Mouse (Mus musculus): ENCODE data around the gene Gm26938. TPM values are rescaled to one million over a fixed set of nuclear protein-coding genes. Genes with fewer than 3 reads are reported as not detected.

The Gm26938 gene
- polyA plus RNA-seq, 1 experiment from 2014 or later = not detected

- no peak for TF ChIP-seq CTCF (IDR thresholded peaks at IDR 0.05; ENCODE audit: low read depth)
- H3K27me3 ChIP-seq (ENCODE audit: insufficient read depth, low read length) = no peaks in the 10 kb centered on the region
- peak overlapping the region; percentile 38; the same call in 1 of the 2 replicates for H3K9ac ChIP-seq (ENCODE audit: low read depth, low read length)
- H3K36me3 ChIP-seq (ENCODE audit: insufficient read depth, low read length) = no peaks in the 10 kb centered on the region
- 38% methylated on average over 3 of the region's 3 CpGs for WGBS
- H3K27ac ChIP-seq = peak overlapping the region; percentile 71
- no peaks in the 10 kb centered on the region for H3K9me3 ChIP-seq (replicated peaks; ENCODE audit: low read length)
- peaks cover 53% of the 10 kb centered on the region for H3K4me1 ChIP-seq (replicated peaks; ENCODE audit: insufficient read depth, low read length)
- H3K4me2 ChIP-seq (ENCODE audit: low read length) = peak overlapping the region; percentile 99
- peak overlapping the region; percentile 81 for H3K4me3 ChIP-seq (replicated peaks; ENCODE audit: low read depth, low read length)
- ATAC-seq (replicated peaks; ENCODE audit: low FRiP score, low read depth) = no peak
- DNase-seq (ENCODE audit: low spot score) = no peak
These were observed 33.3 kb downstream of the Gm26938 start for GRCm38 (mm10) chr5:139792966-139793337.

DNA sequence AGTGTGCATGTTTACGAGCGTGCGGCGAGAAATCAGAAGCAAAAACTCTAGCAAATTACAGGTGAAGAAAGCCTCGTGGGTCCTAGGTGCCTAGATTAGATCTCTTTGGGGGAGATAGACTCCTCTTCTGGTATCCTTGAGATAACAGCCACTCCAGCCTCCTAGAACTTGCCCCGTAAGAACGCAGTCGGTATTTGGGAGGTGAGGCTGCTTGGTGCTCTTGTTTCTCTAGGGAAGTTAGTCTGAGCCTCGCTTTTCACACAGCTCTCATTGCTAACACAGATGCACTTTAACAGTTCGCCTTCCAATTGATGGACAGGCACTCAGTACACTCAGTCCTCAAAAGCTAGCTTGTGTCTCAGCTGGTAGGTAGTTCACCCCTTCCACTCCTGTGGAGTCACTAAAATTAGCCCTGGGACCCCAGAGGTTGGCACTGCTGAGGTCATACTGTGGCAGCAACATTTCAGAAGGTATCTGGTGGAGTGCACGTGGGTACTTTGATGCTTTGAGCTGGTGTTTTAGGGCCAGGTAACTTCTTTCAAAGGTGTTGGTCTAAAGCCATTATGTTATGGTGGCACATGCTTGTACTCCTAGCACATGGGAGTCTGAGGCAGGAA is 33.9 kb downstream of the Gm26938 start:
- Histone ChIP-seq H3K4me1 (replicated peaks; ENCODE audit: insufficient read depth, low read length) (peaks cover 46% of the 10 kb centered on the region), H3K27ac (peak overlapping the region; percentile 71)
- WGBS = 12% methylated on average over 11 of the region's 11 CpGs

DNA sequence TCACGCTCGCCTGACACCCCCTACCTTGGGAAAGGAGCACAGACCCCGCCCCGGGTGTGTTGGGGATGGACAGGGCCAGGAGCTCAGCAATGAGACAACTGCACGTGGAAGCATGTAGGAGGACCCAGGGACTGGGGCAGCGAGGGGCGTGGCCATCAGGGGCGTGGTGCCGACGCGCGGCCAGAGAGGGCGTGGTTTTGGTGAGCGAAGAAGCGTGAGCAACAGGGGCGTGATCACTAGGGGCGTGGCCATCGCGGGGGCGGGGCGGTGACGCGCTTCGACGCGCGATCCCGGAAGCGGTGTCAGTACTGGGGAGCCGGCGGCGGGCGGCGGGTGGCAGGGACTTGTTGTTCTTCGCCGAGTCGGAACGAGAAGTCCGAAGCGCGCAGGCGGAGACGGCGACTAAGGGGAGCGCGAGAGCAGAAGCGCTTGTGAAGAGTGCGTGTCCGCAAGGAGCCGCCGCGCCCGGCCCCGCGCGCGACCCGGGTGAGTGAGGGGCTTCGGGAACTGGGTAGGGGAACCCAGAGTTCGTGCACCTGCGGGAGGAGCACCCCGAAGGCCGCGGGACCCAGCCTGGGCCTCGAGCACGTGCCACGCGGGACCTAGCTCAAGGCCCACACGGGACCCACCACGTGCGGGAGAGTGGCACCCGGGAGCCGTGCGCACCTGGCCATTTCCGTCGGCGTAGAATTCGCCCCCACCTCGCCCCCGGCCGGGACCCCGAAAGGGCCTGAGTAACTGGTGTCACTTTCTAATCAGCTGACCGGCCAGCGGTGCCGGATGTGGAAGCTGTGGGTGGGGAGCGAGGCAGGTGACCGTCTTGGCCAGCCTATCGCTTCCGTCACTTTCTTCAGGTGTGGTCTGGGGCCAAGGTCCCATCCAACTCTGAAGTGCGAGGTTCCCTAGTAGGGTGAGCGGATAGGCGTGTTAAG is 34.7 kb downstream of the Gm26938 start, which contains the start of gene Mafk:
TSS of gene Mafk (plus strand) at position 287 of the 932 bp plus-strand sequence.
- Histone ChIP-seq H3K9me3 (replicated peaks; ENCODE audit: low read length) (no peaks in the 10 kb centered on the region), H3K36me3 (ENCODE audit: insufficient read depth, low read length) (no peaks in the 10 kb centered on the region), H3K9ac (ENCODE audit: low read depth, low read length) (peak within 1 kb of the TSS; percentile 85), H3K27me3 (ENCODE audit: insufficient read depth, low read length) (no peaks in the 10 kb centered on the region), H3K4me1 (replicated peaks; ENCODE audit: insufficient read depth, low read length) (peaks cover 38% of the 10 kb centered on the region), H3K4me3 (replicated peaks; ENCODE audit: low read depth, low read length) (peak within 1 kb of the TSS; percentile 81), H3K27ac (peak within 1 kb of the TSS; percentile 89), H3K4me2 (ENCODE audit: low read length) (peak within 1 kb of the TSS; percentile 99)
- under 1% methylated on average over 88 of the region's 92 CpGs for WGBS
- TF ChIP-seq CTCF (IDR thresholded peaks at IDR 0.05; ENCODE audit: low read depth) = peak; percentile 39; the same call in 1 of the 2 replicates
- peak; percentile 89 for ATAC-seq (replicated peaks; ENCODE audit: low FRiP score, low read depth)
- peak; percentile 96 for DNase-seq (ENCODE audit: low spot score)

More for the DNA sequence above, 33.9 kb downstream of the Gm26938 start:
- no peaks in the 10 kb centered on the region for H3K9me3 ChIP-seq (replicated peaks; ENCODE audit: low read length)
- DNase-seq (ENCODE audit: low spot score) (peak; percentile 22), ATAC-seq (replicated peaks; ENCODE audit: low FRiP score, low read depth) (no peak)
- H3K4me3 ChIP-seq (replicated peaks; ENCODE audit: low read depth, low read length) = peak overlapping the region; percentile 81
- no peaks in the 10 kb centered on the region for H3K27me3 ChIP-seq (ENCODE audit: insufficient read depth, low read length)
- no peak for TF ChIP-seq CTCF (IDR thresholded peaks at IDR 0.05; ENCODE audit: low read depth)
- H3K9ac ChIP-seq (ENCODE audit: low read depth, low read length) = peak overlapping the region; percentile 85
- peak overlapping the region; percentile 99 for H3K4me2 ChIP-seq (ENCODE audit: low read length)
- no peaks in the 10 kb centered on the region for H3K36me3 ChIP-seq (ENCODE audit: insufficient read depth, low read length)

- H3K27me3 ChIP-seq (ENCODE audit: insufficient read depth, low read length) = no peaks in the 10 kb centered on the region
- no peak for ATAC-seq (replicated peaks; ENCODE audit: low FRiP score, low read depth)
- no peak overlapping the region for H3K4me2 ChIP-seq (ENCODE audit: low read length)
These were observed 36.7 kb downstream of the Gm26938 start for GRCm38 (mm10) chr5:139789466-139789865.

DNA sequence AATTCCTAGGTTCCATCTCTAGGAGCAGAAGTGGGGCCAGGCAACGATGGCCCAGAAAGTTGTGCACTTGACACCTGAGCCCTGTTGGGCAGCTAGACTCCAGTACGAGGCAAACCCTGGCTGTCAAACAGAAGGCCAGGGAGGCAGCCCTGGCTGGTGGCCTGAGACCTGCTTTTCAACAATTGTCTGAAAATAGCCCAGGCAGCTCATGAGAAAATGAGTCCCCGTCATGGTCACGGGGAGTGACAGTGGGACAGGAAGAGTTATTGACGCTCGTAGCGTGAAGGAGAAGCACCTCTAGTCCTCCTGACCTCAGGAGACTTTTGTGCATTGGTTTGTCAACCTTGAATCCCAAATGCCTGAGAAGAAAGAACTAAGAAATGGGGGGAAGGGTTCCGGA is 44.8 kb downstream of the Gm26938 start:
- DNase-seq (ENCODE audit: low spot score) = no peak
- Histone ChIP-seq H3K9ac (ENCODE audit: low read depth, low read length) (no peak overlapping the region), H3K27me3 (ENCODE audit: insufficient read depth, low read length) (no peaks in the 10 kb centered on the region)

More at GRCm38 (mm10) chr5:139789466-139789865, 36.7 kb downstream of the Gm26938 start:
- DNase-seq (ENCODE audit: low spot score) = no peak
- H3K9me3 ChIP-seq (replicated peaks; ENCODE audit: low read length) = no peaks in the 10 kb centered on the region
- peaks cover 30% of the 10 kb centered on the region for H3K4me1 ChIP-seq (replicated peaks; ENCODE audit: insufficient read depth, low read length)
- no peak overlapping the region for H3K27ac ChIP-seq
- H3K9ac ChIP-seq (ENCODE audit: low read depth, low read length) = no peak overlapping the region
- no peaks in the 10 kb centered on the region for H3K36me3 ChIP-seq (ENCODE audit: insufficient read depth, low read length)
- TF ChIP-seq CTCF (IDR thresholded peaks at IDR 0.05; ENCODE audit: low read depth) = peak; percentile 21; the same call in 1 of the 2 replicates
- H3K4me3 ChIP-seq (replicated peaks; ENCODE audit: low read depth, low read length) = no peak overlapping the region
- WGBS = 58% methylated on average over 4 of the region's 4 CpGs

DNA sequence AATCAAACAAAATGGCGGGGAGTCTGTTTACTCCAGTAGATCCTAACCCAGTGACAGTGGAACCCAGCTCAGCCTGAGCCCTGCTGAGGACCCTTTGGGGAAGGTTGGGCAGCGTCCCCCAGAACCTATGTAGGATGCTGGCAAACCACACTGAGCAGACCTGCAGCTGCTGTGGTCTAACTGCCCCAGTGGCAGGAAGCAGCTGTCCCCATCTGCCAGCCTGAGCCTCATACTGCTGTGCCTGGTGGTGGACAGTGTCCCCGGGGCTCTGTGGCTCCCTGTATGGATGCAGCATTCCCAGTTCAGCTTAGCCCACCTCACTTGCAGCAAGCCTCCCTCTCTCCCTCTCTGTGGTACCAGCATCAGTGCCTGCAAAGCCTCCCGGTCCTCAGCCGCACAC is 49.2 kb downstream of the Gm26938 start:
- WGBS = 81% methylated on average over 5 of the region's 5 CpGs
- no peaks in the 10 kb centered on the region for H3K9me3 ChIP-seq (replicated peaks; ENCODE audit: low read length)
- peaks cover 9% of the 10 kb centered on the region; the same call in 1 of the 2 replicates for H3K4me1 ChIP-seq (replicated peaks; ENCODE audit: insufficient read depth, low read length)
- H3K27me3 ChIP-seq (ENCODE audit: insufficient read depth, low read length) = no peaks in the 10 kb centered on the region
- no peak overlapping the region for H3K27ac ChIP-seq
- H3K4me2 ChIP-seq (ENCODE audit: low read length) = no peak overlapping the region
- no peak overlapping the region for H3K4me3 ChIP-seq (replicated peaks; ENCODE audit: low read depth, low read length)
- no peak for DNase-seq (ENCODE audit: low spot score)
- no peak for TF ChIP-seq CTCF (IDR thresholded peaks at IDR 0.05; ENCODE audit: low read depth)
- H3K9ac ChIP-seq (ENCODE audit: low read depth, low read length) = no peak overlapping the region
- peaks cover 7% of the 10 kb centered on the region; the same call in 1 of the 2 replicates for H3K36me3 ChIP-seq (ENCODE audit: insufficient read depth, low read length)
- no peak for ATAC-seq (replicated peaks; ENCODE audit: low FRiP score, low read depth)

More for the DNA sequence above, 44.8 kb downstream of the Gm26938 start:
- H3K4me2 ChIP-seq (ENCODE audit: low read length) = no peak overlapping the region
- no peak for TF ChIP-seq CTCF (IDR thresholded peaks at IDR 0.05; ENCODE audit: low read depth)
- H3K27ac ChIP-seq = no peak overlapping the region
- H3K4me3 ChIP-seq (replicated peaks; ENCODE audit: low read depth, low read length) = no peak overlapping the region
- H3K36me3 ChIP-seq (ENCODE audit: insufficient read depth, low read length) = no peaks in the 10 kb centered on the region
- no peaks in the 10 kb centered on the region for H3K4me1 ChIP-seq (replicated peaks; ENCODE audit: insufficient read depth, low read length)
- 46% methylated on average over 8 of the region's 8 CpGs for WGBS
- no peak for ATAC-seq (replicated peaks; ENCODE audit: low FRiP score, low read depth)
- no peaks in the 10 kb centered on the region for H3K9me3 ChIP-seq (replicated peaks; ENCODE audit: low read length)
